Mouse (Mus musculus) stomach, postnatal 0 days (tissue): ENCODE measurements around the gene Ccl17. TPM values are rescaled to one million over a fixed set of nuclear protein-coding genes. Genes with fewer than 3 reads are reported as not detected.

ENCODE experiments used
- ATAC-seq: fragments of 200-750 bp; cut with Nextera tagmentation; 2 replicates; pipeline ENCODE4 v1.8.0; 2017; ENCODE audit not compliant: low FRiP score, low TSS enrichment
- DNase-seq: peaks from one replicate; pipeline ENCODE4 v3.0.0-alpha.2; 2016; ENCODE audit warnings: low spot score
- H3K27ac ChIP-seq: fragments of 300-500 bp; sonication (generic); replicated peaks from 2 replicates; pipeline ENCODE4 v1.5.1; 2014; ENCODE audit warnings: mild to moderate bottlenecking, control low read depth
- H3K27me3 ChIP-seq: fragments of 300-500 bp; sonication (generic); 2 replicates; pipeline ENCODE4 v1.6.1; 2014; ENCODE audit warnings: low read length; ENCODE audit not compliant: control insufficient read depth, insufficient read depth
- H3K36me3 ChIP-seq: fragments of 300-500 bp; sonication (generic); 2 replicates; pipeline ENCODE4 v1.6.1; 2014; ENCODE audit warnings: low read length, mixed read lengths; ENCODE audit not compliant: control insufficient read depth, insufficient read depth
- H3K4me1 ChIP-seq: fragments of 300-500 bp; sonication (generic); replicated peaks from 2 replicates; pipeline ENCODE4 v1.6.1; 2014; ENCODE audit warnings: antibody characterized with exemption; ENCODE audit not compliant: control insufficient read depth, insufficient read depth
- H3K4me2 ChIP-seq: fragments of 300-500 bp; sonication (generic); replicated peaks from 2 replicates; pipeline ENCODE4 v1.6.1; 2014; ENCODE audit warnings: low read depth, mild to moderate bottlenecking, control low read depth, moderate library complexity
- H3K4me3 ChIP-seq: fragments of 300-500 bp; sonication (generic); 2 replicates; pipeline ENCODE4 v1.5.1; 2014; ENCODE audit warnings: low read depth, low read length, control low read depth
- H3K9ac ChIP-seq: fragments of 300-500 bp; sonication (generic); 2 replicates; pipeline ENCODE4 v1.6.1; 2014; ENCODE audit warnings: mild to moderate bottlenecking, low read length, control low read depth, mixed read lengths
- H3K9me3 ChIP-seq: fragments of 300-500 bp; sonication (generic); 2 replicates; pipeline ENCODE4 v1.6.1; 2016; ENCODE audit warnings: low read length; ENCODE audit not compliant: control insufficient read depth
- CTCF ChIP-seq: IDR thresholded peaks from 2 replicates; pipeline ENCODE4 v1.5.1; 2016; ENCODE audit warnings: antibody characterized with exemption, low read depth, mild to moderate bottlenecking, moderate library complexity
- EP300 ChIP-seq: optimal IDR thresholded peaks from 2 replicates; pipeline ENCODE3; 2016; ENCODE audit warnings: antibody characterized with exemption
- WGBS: fragments of 180-500 bp; shearing (Covaris S2); extraction: QIAGEN DNeasy Blood & Tissue Kit; methylation state at CpG from one replicate; pipeline ENCODE4 v1.1.7; 2014; 5-methylcytosine and 5-hydroxymethylcytosine counted together
- polyA plus RNA-seq: library from polyadenylated mRNA; unstranded; fragments of >200 nt; fragmentation: Nextera tagmentation; extraction: Ambion mirVana; gene quantifications from 2 replicates; pipeline ENCODE4 v1.2.1, GENCODE M21; 2015

Gene Ccl17
- polyA plus RNA-seq, 1 experiment from 2014 or later = 0.55 TPM

DNA sequence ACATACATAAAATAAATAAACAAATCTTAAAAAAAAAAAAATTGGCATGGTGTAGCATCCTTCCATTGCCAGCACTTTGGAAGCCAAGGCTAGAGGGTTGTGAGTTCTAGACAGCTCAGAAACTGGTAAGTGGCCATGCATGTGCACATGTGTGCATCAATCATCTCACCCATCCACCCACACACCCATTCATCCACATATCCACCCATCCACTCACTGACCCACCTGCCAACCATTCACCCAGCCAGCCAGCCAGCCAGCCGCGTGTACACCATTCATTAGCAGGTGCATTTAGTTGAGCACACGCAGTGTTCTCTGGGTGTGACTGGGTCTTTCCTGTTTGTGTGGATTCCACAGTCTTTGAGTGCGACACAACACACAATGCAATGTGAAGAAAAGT, 4.4 kb upstream of the Ccl17 start:
- Histone ChIP-seq H3K4me1 (no peaks in the 10 kb centered on the region), H3K27me3 (no peaks in the 10 kb centered on the region), H3K9ac (no peak overlapping the region), H3K4me2 (no peak overlapping the region), H3K27ac (no peak overlapping the region), H3K4me3 (no peak overlapping the region), H3K36me3 (no peaks in the 10 kb centered on the region), H3K9me3 (no peaks in the 10 kb centered on the region)
- WGBS = 59% methylated on average over 4 of the region's 4 CpGs
- TF ChIP-seq CTCF (no peak), EP300 (no peak)
- ATAC-seq = no peak
- DNase-seq = no peak

DNA sequence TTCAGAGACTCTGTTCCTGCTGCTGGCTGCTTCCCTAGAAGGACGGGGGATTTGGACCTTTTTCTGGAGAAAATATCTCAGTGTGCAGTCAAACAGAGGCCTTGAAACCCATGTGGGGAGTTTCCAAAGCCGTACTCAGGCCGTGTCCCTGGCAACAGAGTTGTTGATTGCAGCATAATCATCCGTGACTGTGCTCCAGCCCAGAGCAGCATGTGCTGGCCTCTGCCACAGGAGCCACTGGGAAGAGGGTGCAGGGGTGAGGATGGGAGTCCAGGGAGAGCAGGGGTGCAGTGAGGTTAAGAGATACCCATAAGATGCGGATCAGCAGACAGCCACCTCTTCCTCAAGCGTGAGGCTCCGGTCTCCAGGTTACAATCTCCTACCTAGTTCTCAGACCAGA, 2.7 kb upstream of the Ccl17 start:
- H3K27me3 ChIP-seq = no peaks in the 10 kb centered on the region
- no peak overlapping the region for H3K4me3 ChIP-seq
- no peak for TF ChIP-seq CTCF
- no peak for TF ChIP-seq EP300
- no peaks in the 10 kb centered on the region for H3K36me3 ChIP-seq
- H3K9ac ChIP-seq = no peak overlapping the region
- WGBS = 55% methylated on average over 7 of the region's 7 CpGs
- peak; percentile 19; the same call in 1 of the 2 replicates for ATAC-seq
- H3K4me2 ChIP-seq = no peak overlapping the region
- H3K9me3 ChIP-seq = no peaks in the 10 kb centered on the region
- no peak overlapping the region for H3K27ac ChIP-seq
- H3K4me1 ChIP-seq = no peaks in the 10 kb centered on the region
- DNase-seq = no peak

DNA sequence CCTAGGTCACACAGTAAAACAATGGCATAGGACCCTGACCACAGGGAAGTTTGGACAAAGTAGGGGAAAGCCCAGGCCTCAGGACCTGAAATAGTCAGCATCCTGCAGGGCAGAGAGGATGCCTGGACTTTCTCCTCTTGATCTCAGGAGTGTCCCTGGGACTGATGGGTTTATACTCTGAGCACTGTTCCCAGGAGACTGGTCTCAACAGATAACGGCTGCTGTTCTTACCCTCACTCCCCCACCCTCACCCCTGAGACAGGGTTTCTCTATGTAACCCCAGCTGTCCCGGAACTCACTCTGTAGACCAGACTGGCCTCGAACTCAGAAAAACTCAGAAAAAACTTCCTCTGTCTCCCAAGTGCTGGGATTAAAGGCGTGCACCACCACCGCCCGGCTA, 1.9 kb upstream of the Ccl17 start:
- Histone ChIP-seq H3K27me3 (no peaks in the 10 kb centered on the region), H3K4me1 (no peaks in the 10 kb centered on the region), H3K27ac (no peak overlapping the region), H3K36me3 (no peaks in the 10 kb centered on the region), H3K4me3 (no peak overlapping the region), H3K4me2 (no peak overlapping the region), H3K9ac (no peak overlapping the region), H3K9me3 (no peaks in the 10 kb centered on the region)
- WGBS = 79% methylated on average over 6 of the region's 6 CpGs
- ATAC-seq = no peak
- no peak for TF ChIP-seq EP300
- no peak for TF ChIP-seq CTCF
- DNase-seq = no peak

DNA sequence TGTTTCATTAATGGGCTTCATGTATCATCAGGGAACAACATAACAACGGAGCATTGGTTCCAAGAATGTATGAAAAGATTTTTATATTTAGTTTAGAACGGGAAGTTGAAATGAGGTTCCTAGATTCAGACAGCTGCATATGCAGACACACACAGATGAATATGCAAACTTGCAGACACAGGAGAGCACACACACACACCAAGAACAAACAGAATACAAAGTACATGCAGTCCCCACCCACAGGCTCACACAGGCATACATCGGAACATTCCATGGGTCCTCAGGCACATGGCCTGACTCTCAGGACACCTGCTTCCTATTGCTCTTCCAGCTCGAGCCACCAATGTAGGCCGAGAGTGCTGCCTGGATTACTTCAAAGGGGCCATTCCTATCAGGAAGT, 602 bp downstream of the Ccl17 start:
- ATAC-seq (peak; percentile 30; the same call in 1 of the 2 replicates), DNase-seq (no peak)
- no peaks in the 10 kb centered on the region for H3K36me3 ChIP-seq
- H3K9ac ChIP-seq = no peak overlapping the region
- TF ChIP-seq EP300 = no peak
- TF ChIP-seq CTCF = no peak
- 56% methylated on average over 5 of the region's 5 CpGs for WGBS
- H3K27ac ChIP-seq = no peak overlapping the region
- no peaks in the 10 kb centered on the region for H3K4me1 ChIP-seq
- H3K4me3 ChIP-seq = no peak overlapping the region
- no peaks in the 10 kb centered on the region for H3K27me3 ChIP-seq
- no peak overlapping the region for H3K4me2 ChIP-seq
- no peaks in the 10 kb centered on the region for H3K9me3 ChIP-seq

DNA sequence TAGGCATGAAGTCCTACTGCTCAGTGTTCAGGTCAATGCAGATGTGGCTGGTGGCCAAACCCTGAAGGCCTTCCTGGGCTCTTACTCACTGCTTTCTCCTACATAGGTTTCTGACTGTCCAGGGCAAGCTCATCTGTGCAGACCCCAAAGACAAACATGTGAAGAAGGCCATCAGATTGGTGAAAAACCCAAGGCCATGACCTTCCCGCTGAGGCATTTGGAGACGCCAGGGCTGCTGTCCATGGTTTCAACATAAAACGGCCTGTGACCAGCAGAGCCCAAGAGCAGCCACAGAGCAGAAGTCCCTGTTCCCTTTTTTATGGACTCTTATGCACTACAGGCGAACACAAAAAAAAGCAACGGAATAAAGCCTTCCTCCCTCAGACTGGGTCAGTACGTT, 1.4 kb downstream of the Ccl17 start:
- WGBS = 62% methylated on average over 6 of the region's 6 CpGs
- TF ChIP-seq EP300 = no peak
- no peak for TF ChIP-seq CTCF
- Histone ChIP-seq H3K4me3 (no peak overlapping the region), H3K4me2 (no peak overlapping the region), H3K27ac (no peak overlapping the region), H3K4me1 (no peaks in the 10 kb centered on the region), H3K27me3 (no peaks in the 10 kb centered on the region), H3K36me3 (no peaks in the 10 kb centered on the region), H3K9ac (no peak overlapping the region), H3K9me3 (no peaks in the 10 kb centered on the region)
- ATAC-seq (no peak), DNase-seq (no peak)

DNA sequence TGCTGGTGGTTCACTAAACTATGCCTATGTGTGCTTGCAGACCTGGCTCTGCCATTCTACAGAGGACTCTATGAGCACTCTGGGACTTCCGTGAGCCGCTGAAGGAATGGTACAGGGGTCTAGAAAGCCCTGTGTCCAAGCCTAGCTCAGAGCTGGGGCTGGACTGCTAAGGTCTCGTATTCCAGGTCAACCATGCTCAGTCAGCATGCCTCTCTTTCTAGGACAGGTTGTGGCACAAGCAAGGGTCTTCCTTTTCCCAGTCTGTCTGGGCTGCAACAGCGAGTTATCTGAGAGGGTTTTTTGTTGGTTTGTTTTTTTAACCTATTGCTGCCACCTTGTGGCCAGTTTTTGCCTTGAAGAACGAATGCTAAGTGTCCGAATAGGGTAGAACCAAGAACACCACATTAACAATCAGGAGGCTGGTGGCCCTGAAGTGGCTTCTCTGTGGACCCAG, 2.4 kb downstream of the Ccl17 start:
- no peak overlapping the region for H3K9ac ChIP-seq
- TF ChIP-seq EP300 (no peak), CTCF (peak; percentile 84)
- WGBS = 28% methylated on average over 6 of the region's 6 CpGs
- H3K4me1 ChIP-seq = no peaks in the 10 kb centered on the region
- ATAC-seq = peak; percentile 31; the same call in 1 of the 2 replicates
- H3K36me3 ChIP-seq = no peaks in the 10 kb centered on the region
- H3K27me3 ChIP-seq = no peaks in the 10 kb centered on the region
- peak; percentile 83 for DNase-seq
- no peak overlapping the region for H3K4me3 ChIP-seq
- no peak overlapping the region for H3K27ac ChIP-seq
- no peak overlapping the region for H3K4me2 ChIP-seq
- no peaks in the 10 kb centered on the region for H3K9me3 ChIP-seq
